Mouse (Mus musculus) lung, adult 2 months (tissue): Measurements from ENCODE around the gene Borcs8. TPM values are rescaled to one million over a fixed set of nuclear protein-coding genes. Genes with fewer than 3 reads are reported as not detected.

Experiments used
- DNase-seq: peaks from one replicate; pipeline ENCODE4 v3.0.0; 2022
- H3K4me1 ChIP-seq: fragments of 200-500 bp; 2 replicates; pipeline ENCODE4 v1.6.1; 2011; ENCODE audit warnings: low read length; ENCODE audit not compliant: control insufficient read depth, insufficient read depth
- H3K4me3 ChIP-seq: fragments of 200-500 bp; replicated peaks from 2 replicates; pipeline ENCODE3; 2011; ENCODE audit warnings: low read depth, mild to moderate bottlenecking, control low read depth, low read length; ENCODE audit errors: extremely low read depth
- CTCF ChIP-seq: fragments of 200-500 bp; IDR thresholded peaks from 2 replicates; pipeline ENCODE4 v1.5.1; 2011; ENCODE audit warnings: mild to moderate bottlenecking, low read length, control low read depth; ENCODE audit not compliant: insufficient read depth
- POLR2A ChIP-seq: fragments of 200-500 bp; IDR thresholded peaks from 2 replicates; pipeline ENCODE4 v1.6.1; 2011; ENCODE audit warnings: low read depth, mild to moderate bottlenecking, control low read depth, low read length, borderline replicate concordance; ENCODE audit errors: extremely low read depth
- WGBS: fragments of 180-500 bp; shearing (Covaris S2); methylation state at CpG from one replicate; pipeline ENCODE4 v1.1.7; 2018; 5-methylcytosine and 5-hydroxymethylcytosine counted together
- polyA plus RNA-seq: library from polyadenylated mRNA; depleted of rRNA; stranded (reverse); fragments of >200 nt; gene quantifications from 2 replicates; pipeline ENCODE4 v1.2.3, GENCODE M21; 2012

Borcs8 gene
- polyA plus RNA-seq, 1 experiment: 79.0 TPM

DNA sequence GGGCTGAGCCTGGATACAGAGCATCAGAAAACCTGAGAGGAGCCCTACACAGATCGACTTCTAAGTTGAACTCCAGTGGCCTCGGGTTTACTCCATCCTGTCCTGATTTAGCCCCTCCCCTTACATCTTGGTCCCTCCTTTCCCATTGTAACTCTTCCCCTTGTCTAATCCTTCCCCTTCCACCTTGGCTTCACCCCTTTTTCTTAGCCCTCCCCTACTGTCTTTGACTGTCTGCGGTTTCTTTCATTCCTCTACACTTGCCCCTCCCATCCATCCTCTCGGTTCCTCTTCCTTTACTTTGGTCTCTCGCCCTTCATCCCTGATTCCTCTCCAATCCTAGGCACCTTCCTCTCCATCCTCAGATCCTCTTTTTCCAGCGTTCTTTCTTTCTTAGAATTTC is 24.8 kb upstream of the Borcs8 start:
- WGBS: 20% methylated on average over 6 of the region's 6 CpGs
- no peak overlapping the region for H3K4me3 ChIP-seq
- no peak for DNase-seq
- H3K4me1 ChIP-seq: no peaks in the 10 kb centered on the region
- TF ChIP-seq CTCF (no peak), POLR2A (no peak)

DNA sequence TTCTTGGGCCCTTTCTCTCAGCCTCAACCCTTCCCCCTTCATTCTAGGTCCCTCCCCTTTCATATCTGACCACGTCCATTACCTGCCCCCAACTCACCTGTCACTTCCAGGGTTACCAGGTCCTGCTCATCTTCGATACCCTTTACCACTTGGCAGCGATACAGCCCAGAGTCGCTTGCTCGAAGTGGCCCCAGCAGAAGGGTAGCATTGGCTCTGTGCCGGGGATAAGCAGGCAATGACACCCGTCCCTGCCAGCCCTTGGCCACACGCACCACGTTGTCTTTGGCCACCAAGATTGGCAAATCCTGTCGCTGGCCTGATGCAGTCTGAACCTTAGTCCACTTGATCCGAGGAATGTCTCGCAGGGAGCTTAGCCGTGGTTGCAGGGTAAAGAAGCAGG is 24.4 kb upstream of the Borcs8 start:
- no peak overlapping the region for H3K4me3 ChIP-seq
- TF ChIP-seq CTCF: no peak
- TF ChIP-seq POLR2A: no peak
- DNase-seq: no peak
- no peaks in the 10 kb centered on the region for H3K4me1 ChIP-seq
- WGBS: 63% methylated on average over 13 of the region's 13 CpGs

DNA sequence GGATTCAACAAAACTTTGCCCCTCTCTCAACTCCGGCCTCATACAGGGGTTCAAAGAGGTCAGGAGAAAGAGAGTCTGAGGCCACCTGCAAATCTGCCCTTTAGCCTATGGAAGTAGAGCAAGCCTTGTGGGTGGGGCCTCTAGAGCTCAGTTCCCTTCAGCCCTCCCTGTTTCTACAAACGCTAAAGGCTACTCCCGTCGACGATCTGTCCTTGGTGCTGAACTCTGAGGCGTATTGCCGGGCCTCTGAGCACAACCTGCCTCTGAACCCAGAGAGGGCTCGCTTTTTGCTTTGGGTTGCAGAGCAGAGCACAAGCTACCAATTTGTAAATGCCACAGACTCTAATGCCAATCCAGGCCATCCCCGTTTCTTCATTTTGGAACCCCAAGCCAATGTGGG is 21.7 kb upstream of the Borcs8 start:
- TF ChIP-seq CTCF (no peak), POLR2A (no peak)
- DNase-seq: no peak
- H3K4me1 ChIP-seq: no peaks in the 10 kb centered on the region
- no peak overlapping the region for H3K4me3 ChIP-seq
- 8% methylated on average over 9 of the region's 9 CpGs for WGBS

DNA sequence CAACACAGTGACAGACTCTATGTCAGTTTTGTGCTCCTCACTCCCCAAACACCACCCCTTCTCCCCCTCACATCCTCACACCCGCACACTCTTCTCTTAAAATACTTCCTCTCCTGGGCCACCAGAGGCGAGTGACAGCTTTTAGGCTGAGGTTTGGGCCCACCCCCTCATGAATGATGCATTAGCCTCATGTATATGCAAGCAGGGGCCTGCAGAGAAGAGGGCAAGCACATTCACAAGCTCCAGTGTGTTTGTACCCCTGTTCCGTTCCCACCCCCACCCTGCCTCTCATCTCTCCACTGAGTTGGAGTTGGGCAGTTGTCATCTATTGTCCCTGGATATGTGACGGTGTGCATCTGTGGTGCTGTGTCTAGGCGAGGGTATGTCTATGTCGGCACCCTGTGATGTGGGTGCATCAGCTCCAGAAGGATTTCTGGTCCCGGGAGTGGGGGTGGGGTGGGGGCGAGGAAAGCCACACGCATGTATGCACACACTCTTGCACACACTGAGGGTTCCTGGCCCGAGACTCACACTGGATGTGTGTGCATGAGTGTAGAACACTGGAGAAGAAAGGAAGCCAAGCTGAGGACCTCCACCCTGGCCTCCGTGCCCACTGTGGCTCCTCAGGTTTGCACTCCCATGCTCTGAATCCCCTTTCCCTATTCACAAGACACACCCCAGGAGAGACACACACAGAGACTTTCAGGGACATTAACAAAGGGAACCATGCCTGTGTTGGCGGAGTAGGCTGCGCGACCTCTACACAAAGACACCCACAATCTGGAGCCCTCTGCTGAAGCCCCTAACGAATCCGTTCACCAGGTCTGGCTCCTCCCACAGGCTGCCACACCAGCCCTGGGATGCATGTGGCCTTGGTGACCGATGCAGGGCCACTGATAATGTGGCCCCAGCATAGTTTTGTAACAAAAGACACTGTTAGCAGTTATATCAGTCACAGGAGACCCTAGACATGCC is 20.3 kb upstream of the Borcs8 start:
- no peak for TF ChIP-seq POLR2A
- TF ChIP-seq CTCF: no peak
- Histone ChIP-seq H3K4me1 (no peaks in the 10 kb centered on the region), H3K4me3 (no peak overlapping the region)
- 17% methylated on average over 17 of the region's 17 CpGs for WGBS
- no peak for DNase-seq

DNA sequence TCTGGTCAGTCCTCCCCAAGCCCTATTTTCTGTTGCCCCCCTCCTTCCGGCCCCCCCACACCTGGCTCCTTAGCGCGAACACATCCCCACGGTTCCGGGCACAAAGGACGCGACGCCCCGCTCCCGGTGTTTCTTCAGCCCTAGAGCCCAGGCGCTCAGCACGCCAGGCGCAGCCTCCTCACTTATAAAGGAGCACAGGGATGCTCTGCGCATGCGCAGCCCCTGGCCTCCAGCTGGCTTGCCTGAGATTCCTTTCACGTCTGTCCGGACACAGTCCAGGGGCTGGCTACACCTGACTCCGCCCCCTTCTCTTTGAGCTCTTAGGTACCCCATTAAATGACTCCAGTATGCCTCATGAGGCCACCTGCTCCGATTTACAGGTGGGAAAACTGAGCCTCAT is 18.6 kb upstream of the Borcs8 start, which contains the start of gene Ncan:
Gene Ncan (minus strand): TSS at position 207 of the 400 bp plus-strand sequence.
- WGBS: 2% methylated on average over 19 of the region's 19 CpGs

DNA sequence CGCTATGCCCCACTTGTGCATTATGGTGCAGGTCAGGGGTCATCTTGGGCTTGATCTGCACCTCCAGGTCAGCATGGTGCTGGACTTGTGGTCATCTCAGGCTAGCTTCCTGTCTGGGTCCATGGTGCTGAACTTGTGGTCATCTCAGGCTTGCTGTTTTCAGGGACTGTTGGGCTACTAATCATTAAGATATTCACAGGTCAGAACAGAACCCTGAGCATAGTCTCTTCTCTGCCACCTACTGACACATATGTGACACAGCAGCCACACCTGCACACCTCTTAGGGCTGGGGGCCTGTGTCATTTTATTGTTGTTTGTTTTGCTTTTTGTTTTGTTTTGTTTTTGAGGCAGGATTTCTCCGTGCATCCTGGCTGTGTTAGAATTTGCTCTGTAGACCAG is 16.4 kb upstream of the Borcs8 start:
- Histone ChIP-seq H3K4me1 (no peaks in the 10 kb centered on the region), H3K4me3 (no peak overlapping the region)
- no peak for DNase-seq
- TF ChIP-seq POLR2A (no peak), CTCF (peak; percentile 42)
- 56% methylated on average over 2 of the region's 2 CpGs for WGBS

More for the DNA sequence above, 18.6 kb upstream of the Borcs8 start, which contains the start of gene Ncan:
- Histone ChIP-seq H3K4me1 (no peaks in the 10 kb centered on the region), H3K4me3 (no peak within 1 kb of the TSS)
- TF ChIP-seq CTCF (no peak), POLR2A (no peak)
- no peak for DNase-seq

DNA sequence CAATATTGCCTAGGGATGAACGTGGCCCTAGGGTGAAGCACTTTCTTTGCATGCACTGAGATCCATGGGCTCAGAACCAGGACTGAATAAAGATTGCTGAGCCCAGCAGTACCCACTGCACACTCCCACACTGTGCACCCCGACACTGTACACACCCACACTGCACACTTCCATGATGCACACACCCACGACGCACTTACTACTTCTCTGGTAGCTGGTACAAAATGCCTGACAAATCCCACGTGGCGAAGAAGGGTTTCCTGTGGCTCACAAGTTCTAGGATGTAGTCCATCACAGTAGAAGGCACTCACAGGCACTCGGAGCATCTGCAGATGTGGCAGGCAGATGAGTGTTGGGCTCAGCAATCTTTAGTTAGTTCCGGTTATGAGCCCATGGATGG is 14.3 kb upstream of the Borcs8 start:
- 58% methylated on average over 8 of the region's 8 CpGs for WGBS
- TF ChIP-seq POLR2A: no peak
- no peak for TF ChIP-seq CTCF
- Histone ChIP-seq H3K4me3 (no peak overlapping the region), H3K4me1 (no peaks in the 10 kb centered on the region)
- no peak for DNase-seq

DNA sequence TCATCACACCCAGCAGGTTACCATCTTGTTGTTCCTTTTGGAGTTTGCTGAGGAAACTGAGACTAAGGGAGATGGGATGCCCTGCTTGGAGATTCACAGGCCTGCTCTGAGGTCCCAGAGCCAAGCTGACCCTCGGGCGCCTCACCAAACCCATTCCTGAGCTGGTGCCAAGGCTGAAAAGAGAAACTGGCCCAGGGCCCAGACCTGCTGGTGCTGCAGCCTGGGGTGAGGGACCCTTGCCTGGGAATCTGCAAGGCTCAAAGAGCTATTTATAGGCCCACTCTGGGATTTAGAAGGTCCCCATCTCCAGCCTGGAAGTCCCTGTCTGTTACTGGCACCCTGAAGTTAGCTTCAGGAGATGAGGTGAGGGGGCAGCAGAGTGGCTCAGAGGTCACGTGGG is 10.9 kb upstream of the Borcs8 start:
- no peak for TF ChIP-seq POLR2A
- TF ChIP-seq CTCF: no peak
- Histone ChIP-seq H3K4me1 (peaks cover 3% of the 10 kb centered on the region; the same call in 1 of the 2 replicates), H3K4me3 (no peak overlapping the region)
- DNase-seq: no peak
- WGBS: 50% methylated on average over 3 of the region's 3 CpGs

DNA sequence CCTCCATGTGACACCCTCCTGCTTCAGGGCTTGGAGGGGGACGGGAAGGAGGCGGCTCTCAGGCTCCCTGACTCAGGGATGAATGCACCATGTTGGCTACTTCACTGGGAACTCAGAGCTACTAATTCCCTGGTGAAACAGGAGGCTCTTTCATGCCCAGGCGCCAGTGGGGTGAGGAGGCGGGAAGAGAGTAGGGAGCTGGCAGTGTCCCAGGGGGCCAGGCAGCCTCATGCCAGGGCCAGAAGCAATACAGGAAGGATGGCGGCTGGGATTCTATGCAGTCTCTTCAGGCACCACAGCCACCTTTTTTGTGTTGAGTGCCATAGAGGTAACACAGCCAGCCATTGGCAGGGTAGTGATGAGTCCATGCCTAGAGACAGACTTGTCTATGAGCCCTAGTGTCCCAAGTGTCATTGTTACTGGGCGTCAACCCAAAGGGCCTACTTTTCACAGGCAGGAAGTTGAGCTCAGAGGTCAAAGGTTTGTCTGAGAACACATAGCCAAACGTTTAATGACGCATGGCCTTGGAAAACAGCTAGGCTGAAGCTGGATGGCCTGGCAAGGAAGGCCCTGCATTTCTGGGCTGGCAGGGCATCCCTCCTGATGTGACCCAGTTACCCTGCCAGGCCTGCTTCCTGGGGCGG is 9.9 kb upstream of the Borcs8 start:
- DNase-seq: no peak
- Histone ChIP-seq H3K4me1 (peaks cover 3% of the 10 kb centered on the region; the same call in 1 of the 2 replicates), H3K4me3 (no peak overlapping the region)
- whole genome bisulfite sequencing: 51% methylated on average over 9 of the region's 9 CpGs
- TF ChIP-seq CTCF (no peak), POLR2A (no peak)
